Mouse (Mus musculus) limb, embryonic 15.5 days (tissue): ENCODE measurements around the gene Tmem106c. TPM values are rescaled to one million over a fixed set of nuclear protein-coding genes. Genes with fewer than 3 reads are reported as not detected.

ENCODE experiments used
- ATAC-seq: fragments of 200-750 bp; cut with Nextera tagmentation; 2 replicates; pipeline ENCODE4 v1.8.0; 2017; ENCODE audit warnings: low read depth, moderate TSS enrichment; ENCODE audit not compliant: insufficient number of reproducible peaks, low FRiP score, low TSS enrichment
- H3K27ac ChIP-seq: fragments of 300-500 bp; sonication (generic); 2 replicates; pipeline ENCODE4 v1.5.1; 2015; ENCODE audit warnings: moderate library complexity, mild to moderate bottlenecking, inconsistent platforms
- H3K27me3 ChIP-seq: fragments of 300-500 bp; sonication (generic); 2 replicates; pipeline ENCODE4 v1.6.1; 2015; ENCODE audit warnings: inconsistent platforms
- H3K36me3 ChIP-seq: fragments of 300-500 bp; sonication (generic); 2 replicates; pipeline ENCODE4 v1.6.1; 2015; ENCODE audit warnings: inconsistent platforms
- H3K4me1 ChIP-seq: fragments of 300-500 bp; sonication (generic); 2 replicates; pipeline ENCODE4 v1.6.1; 2015; ENCODE audit warnings: inconsistent platforms
- H3K4me2 ChIP-seq: fragments of 300-500 bp; sonication (generic); 2 replicates; pipeline ENCODE4 v1.6.1; 2015; ENCODE audit warnings: mild to moderate bottlenecking, inconsistent platforms
- H3K4me3 ChIP-seq: fragments of 300-500 bp; sonication (generic); 2 replicates; pipeline ENCODE4 v1.5.1; 2015; ENCODE audit warnings: mild to moderate bottlenecking, inconsistent platforms
- H3K9ac ChIP-seq: fragments of 300-500 bp; sonication (generic); 2 replicates; pipeline ENCODE4 v1.6.1; 2015; ENCODE audit warnings: inconsistent platforms
- H3K9me3 ChIP-seq: fragments of 300-500 bp; sonication (generic); 2 replicates; pipeline ENCODE4 v1.6.1; 2016; ENCODE audit warnings: inconsistent platforms
- WGBS: fragments of 180-500 bp; shearing (Covaris S2); methylation state at CpG from one replicate; pipeline ENCODE4 v1.1.7; 2015; 5-methylcytosine and 5-hydroxymethylcytosine counted together
- polyA plus RNA-seq: library from polyadenylated mRNA; unstranded; fragments of >200 nt; fragmentation: Nextera tagmentation; extraction: Ambion mirVana; gene quantifications from 2 replicates; pipeline ENCODE4 v1.2.1, GENCODE M21; 2015

Gene Tmem106c
- polyA plus RNA-seq, 1 experiment from 2014 or later: 48.8 TPM

DNA sequence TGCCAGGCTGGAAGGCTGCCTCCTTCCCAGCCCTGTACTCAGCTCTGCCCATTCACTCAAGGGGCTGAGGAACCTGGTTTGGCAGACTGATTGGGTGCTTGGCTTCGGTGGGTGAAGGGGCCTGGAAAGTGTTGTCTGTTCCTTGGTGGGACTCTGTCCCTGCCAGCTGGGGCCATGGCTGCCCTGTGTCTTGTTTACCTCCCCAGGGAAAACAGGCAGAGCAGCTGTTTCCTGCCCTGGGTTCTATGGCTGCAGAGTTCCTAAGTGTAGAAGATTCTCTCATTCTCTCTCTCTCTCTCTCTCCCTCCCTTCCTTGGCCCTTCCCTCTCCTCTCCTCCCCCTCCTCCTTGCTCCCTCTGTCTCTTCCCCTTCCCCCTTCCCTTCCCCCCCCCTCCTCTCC lies 8.7 kb upstream of the Tmem106c start:
- Histone ChIP-seq H3K36me3 (no peaks in the 10 kb centered on the region), H3K27ac (no peak overlapping the region), H3K9ac (no peak overlapping the region), H3K4me1 (peaks cover 19% of the 10 kb centered on the region), H3K4me3 (no peak overlapping the region), H3K4me2 (no peak overlapping the region), H3K27me3 (no peaks in the 10 kb centered on the region), H3K9me3 (no peaks in the 10 kb centered on the region)
- no peak for ATAC-seq
- 65% methylated on average over 1 of the region's 1 CpGs for WGBS

DNA sequence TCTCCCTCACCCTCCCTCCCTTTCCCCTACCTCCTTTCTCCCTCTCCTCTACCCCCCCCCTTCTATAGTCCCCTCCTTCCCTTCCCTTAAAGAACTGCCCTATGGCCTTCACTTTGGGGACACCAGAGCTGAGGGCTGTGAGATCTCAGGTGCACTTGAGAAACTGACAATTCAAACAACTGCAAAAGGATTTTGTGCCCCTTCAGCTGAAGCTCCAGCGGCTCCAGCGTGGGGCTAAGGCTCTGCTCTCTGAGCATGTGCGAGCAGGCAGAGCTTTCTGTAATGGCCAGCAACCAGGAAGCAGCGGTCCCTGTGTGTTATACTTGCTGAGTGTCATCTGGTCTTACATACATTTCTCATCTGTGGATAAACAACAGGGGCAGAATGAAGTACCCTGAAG lies 8.3 kb upstream of the Tmem106c start:
- H3K36me3 ChIP-seq: no peaks in the 10 kb centered on the region
- peaks cover 18% of the 10 kb centered on the region for H3K4me1 ChIP-seq
- no peak for ATAC-seq
- WGBS: 22% methylated on average over 4 of the region's 4 CpGs
- no peak overlapping the region for H3K4me3 ChIP-seq
- no peaks in the 10 kb centered on the region for H3K27me3 ChIP-seq
- H3K4me2 ChIP-seq: no peak overlapping the region
- no peak overlapping the region for H3K27ac ChIP-seq
- H3K9ac ChIP-seq: no peak overlapping the region
- no peaks in the 10 kb centered on the region for H3K9me3 ChIP-seq

DNA sequence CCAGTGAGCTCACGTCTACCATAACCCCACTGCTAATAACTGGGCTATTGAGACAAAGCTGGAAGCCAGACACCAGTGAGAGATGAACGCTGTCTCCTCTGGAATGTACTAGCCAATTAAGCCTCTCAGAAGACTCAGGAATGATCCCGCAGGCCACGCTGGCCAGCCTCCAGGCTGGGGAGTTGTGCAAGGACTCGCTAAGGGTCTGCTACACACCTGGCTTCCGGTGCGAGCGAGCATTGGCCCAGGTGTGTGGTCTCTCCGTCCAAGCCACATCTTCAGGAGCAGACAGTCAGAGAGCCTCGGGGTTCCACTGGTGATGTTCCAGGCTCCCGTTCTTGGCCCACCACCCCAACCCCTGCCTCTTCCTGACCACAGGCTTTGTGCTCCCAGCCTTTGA lies 7.6 kb upstream of the Tmem106c start:
- no peak overlapping the region for H3K27ac ChIP-seq

DNA sequence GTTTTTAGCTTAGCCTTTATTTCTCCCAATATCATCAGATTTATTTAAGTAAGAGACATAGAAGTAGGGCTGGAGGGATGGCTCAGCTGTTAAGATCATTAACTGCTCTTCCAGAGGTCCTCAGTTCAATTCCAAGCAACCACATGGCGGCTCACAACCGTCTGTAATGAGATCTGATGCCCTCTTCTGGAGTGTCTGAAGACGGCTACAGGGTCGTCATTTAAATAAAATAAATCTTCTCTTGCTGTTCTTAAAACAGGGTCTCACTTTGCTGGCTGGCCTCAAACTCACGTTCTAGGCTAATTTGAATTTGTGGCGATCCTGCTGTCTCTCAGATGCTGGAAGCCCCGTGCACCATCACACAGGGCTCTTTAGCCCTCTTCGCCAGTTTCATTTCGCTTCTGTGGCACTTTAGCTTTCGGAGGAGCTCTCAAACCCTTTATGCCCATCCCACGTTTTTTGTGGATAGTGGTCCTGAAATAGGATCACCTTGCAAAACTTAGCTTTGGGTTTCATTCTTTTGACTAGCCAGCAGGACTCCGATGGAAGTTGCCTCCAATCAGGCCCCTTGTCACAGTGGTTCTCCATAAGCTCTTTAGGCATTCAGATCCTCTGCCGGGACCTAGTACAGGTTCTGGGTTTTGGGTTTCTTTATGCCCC lies 541 bp upstream of the Tmem106c start:
- Histone ChIP-seq H3K4me1 (peaks cover 11% of the 10 kb centered on the region), H3K36me3 (peaks cover 4% of the 10 kb centered on the region; the same call in 1 of the 2 replicates), H3K9ac (peak overlapping the region; percentile 43), H3K9me3 (no peaks in the 10 kb centered on the region), H3K4me2 (peak overlapping the region; percentile 80), H3K27ac (peak overlapping the region; percentile 67), H3K4me3 (peak overlapping the region; percentile 70), H3K27me3 (no peaks in the 10 kb centered on the region)
- WGBS: 12% methylated on average over 13 of the region's 13 CpGs
- no peak for ATAC-seq

More for the DNA sequence above, 7.6 kb upstream of the Tmem106c start:
- H3K9me3 ChIP-seq: no peaks in the 10 kb centered on the region
- peaks cover 18% of the 10 kb centered on the region for H3K4me1 ChIP-seq
- no peak overlapping the region for H3K4me3 ChIP-seq
- ATAC-seq: no peak
- no peaks in the 10 kb centered on the region for H3K36me3 ChIP-seq
- H3K9ac ChIP-seq: no peak overlapping the region
- 50% methylated on average over 11 of the region's 11 CpGs for WGBS
- H3K4me2 ChIP-seq: no peak overlapping the region
- no peaks in the 10 kb centered on the region for H3K27me3 ChIP-seq

DNA sequence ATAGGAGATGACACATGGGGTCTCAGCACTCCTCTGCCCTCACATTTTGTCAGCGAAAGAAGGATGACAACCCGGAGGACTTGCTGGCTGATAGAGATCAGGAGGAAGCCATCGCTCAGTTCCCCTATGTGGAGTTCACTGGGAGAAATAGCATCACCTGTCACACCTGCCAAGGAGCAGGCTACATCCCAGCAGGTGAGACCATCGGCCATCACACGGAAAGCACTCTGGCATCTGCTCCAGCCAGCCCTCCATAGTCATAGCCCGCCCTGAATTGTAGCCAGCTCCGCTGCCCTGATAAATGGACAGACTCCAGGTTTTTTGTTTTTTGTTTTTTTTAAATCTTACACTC lies 812 bp downstream of the Tmem106c start:
- no peaks in the 10 kb centered on the region for H3K9me3 ChIP-seq
- H3K27ac ChIP-seq: no peak overlapping the region
- peak overlapping the region; percentile 70 for H3K4me3 ChIP-seq
- peak overlapping the region; percentile 74 for H3K9ac ChIP-seq
- WGBS: 23% methylated on average over 7 of the region's 7 CpGs
- H3K4me2 ChIP-seq: peak overlapping the region; percentile 80
- H3K4me1 ChIP-seq: peaks cover 11% of the 10 kb centered on the region
- ATAC-seq: no peak
- H3K27me3 ChIP-seq: no peaks in the 10 kb centered on the region
- H3K36me3 ChIP-seq: peaks cover 4% of the 10 kb centered on the region; the same call in 1 of the 2 replicates

DNA sequence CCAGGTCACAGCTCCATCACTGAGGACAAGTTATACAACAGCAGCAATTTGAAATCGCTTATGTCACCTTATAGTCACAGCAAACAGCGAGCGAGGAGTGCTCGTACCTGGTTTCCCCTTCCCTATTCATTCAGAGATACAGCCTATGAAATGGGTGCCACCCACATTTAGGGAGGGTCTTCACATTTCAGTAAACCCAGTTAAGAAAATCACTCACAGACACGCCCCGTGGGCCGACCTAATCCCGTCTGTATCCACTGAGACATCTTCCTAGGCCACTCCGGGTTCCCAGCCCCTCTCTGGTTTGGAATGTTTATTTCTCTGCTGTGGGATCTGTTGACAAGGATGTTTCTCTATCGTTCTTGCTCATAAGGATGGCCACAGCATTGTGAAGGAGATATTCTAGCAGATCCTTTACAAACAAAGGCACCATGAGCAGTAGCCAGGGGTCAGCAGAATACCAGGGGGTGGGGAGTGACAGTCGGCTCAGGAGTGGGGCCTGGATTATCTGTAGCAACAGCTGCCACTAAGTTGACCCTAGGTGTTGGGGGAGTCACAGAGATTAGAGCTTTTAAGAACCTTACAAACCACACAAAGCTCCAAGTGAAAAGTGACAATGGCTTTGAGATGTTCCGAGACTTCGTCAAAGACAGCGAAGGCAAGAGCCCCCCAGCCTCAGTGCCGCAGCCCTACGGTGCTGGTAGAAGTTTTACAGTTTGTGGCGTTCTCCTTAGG lies 1.5 kb downstream of the Tmem106c start:
- Histone ChIP-seq H3K9me3 (no peaks in the 10 kb centered on the region), H3K4me3 (no peak overlapping the region), H3K36me3 (peaks cover 4% of the 10 kb centered on the region; the same call in 1 of the 2 replicates), H3K27ac (no peak overlapping the region), H3K4me1 (peaks cover 15% of the 10 kb centered on the region), H3K27me3 (no peaks in the 10 kb centered on the region), H3K9ac (no peak overlapping the region), H3K4me2 (peak overlapping the region; percentile 80; the same call in 1 of the 2 replicates)
- WGBS: 73% methylated on average over 17 of the region's 17 CpGs
- no peak for ATAC-seq

DNA sequence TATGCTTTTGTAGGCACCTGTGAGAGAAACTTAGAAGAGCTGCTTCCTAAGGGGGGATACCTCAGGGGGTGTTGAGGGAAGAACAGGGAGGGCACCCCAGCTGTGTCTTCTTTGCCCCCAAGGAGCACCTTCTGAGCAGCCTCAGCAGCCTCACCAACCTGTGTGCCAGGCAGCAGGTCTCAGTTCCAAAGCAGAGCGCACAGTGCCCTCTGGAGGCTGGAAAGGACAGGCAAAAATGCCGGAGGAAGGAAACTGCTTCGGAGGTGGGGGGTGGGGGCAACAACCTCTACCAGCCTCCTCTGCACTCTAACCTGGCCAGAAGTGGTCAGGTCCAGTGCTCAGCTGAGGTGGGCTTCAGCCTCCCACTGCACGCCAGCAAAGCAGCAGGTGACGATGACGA lies 6.3 kb downstream of the Tmem106c start:
- peaks cover 12% of the 10 kb centered on the region for H3K4me1 ChIP-seq
- ATAC-seq: no peak
- no peaks in the 10 kb centered on the region for H3K27me3 ChIP-seq
- no peaks in the 10 kb centered on the region for H3K9me3 ChIP-seq
- H3K27ac ChIP-seq: no peak overlapping the region
- peaks cover 4% of the 10 kb centered on the region; the same call in 1 of the 2 replicates for H3K36me3 ChIP-seq
- H3K9ac ChIP-seq: no peak overlapping the region
- no peak overlapping the region for H3K4me3 ChIP-seq
- no peak overlapping the region for H3K4me2 ChIP-seq
- WGBS: 43% methylated on average over 6 of the region's 6 CpGs

DNA sequence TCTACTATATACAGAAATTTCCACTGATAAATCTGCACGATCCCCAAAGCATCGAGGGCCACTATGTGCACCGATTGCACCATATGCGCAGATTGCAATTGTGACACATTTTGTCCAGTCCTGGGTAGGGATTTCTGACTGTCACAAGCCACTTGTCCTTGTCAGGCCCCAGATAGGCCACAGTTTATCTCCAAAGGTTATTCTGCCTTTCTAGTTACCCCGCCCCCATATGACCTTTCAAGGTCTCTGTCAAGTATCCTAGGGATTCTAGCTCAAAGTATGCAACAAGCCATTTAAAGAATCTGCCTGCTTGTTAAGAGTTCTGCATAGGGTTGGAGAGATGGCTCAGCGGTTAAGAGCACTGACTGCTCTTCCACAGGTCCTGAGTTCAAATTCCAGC lies 8.6 kb downstream of the Tmem106c start:
- 93% methylated on average over 6 of the region's 6 CpGs for WGBS
- peaks cover 21% of the 10 kb centered on the region for H3K36me3 ChIP-seq

DNA sequence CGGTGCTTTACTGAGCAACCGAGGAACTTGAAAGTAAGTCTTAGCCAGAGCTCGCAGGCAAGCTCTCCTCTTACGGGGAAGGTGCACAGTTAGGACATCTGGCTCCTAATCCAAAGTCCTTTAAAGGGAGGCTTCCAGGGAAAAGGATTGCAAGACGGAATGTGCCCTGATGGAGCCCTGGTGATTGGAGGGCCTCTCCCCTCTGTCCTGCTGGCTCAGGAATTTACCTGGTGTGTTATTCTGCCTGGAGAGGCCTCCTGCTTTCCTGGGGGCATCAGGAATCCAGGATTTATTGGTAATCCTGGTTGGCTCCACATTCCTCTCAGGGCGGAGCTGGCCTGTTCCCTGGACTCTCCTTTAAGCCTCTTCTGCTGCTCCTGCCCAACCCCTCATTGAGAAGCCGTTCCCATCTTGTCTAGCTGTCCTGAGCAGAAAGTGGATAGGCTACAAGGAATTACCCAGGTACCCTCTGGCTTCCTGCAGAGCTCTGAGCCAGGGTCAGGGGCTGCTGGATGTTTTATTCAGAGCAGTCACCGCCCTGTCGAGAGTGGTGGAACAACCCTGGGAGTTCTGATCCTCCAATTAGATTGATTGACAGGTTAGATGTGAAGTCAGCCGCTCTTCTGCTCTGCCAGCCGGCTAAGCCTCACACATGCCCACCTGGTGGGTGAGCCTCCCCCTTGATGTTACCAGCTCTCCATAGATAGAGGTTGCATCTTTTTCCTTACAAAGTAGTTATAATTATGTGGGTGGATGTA lies 9.4 kb downstream of the Tmem106c start:
- H3K27ac ChIP-seq: 0 out of 2 replicates have a peak overlapping the region, but pooled peaks have one; percentile 0
- H3K4me3 ChIP-seq: no peak overlapping the region
- whole genome bisulfite sequencing: 29% methylated on average over 11 of the region's 11 CpGs
- H3K4me2 ChIP-seq: no peak overlapping the region
- H3K36me3 ChIP-seq: peaks cover 25% of the 10 kb centered on the region
- peaks cover 9% of the 10 kb centered on the region for H3K4me1 ChIP-seq
- ATAC-seq: 0 out of 2 replicates have a peak, but pooled peaks have one; percentile 11
- no peak overlapping the region for H3K9ac ChIP-seq
- H3K27me3 ChIP-seq: no peaks in the 10 kb centered on the region
- no peaks in the 10 kb centered on the region for H3K9me3 ChIP-seq

More for the DNA sequence above, 8.6 kb downstream of the Tmem106c start:
- no peak for ATAC-seq
- Histone ChIP-seq H3K4me1 (peaks cover 9% of the 10 kb centered on the region), H3K27me3 (no peaks in the 10 kb centered on the region), H3K4me2 (no peak overlapping the region), H3K9me3 (no peaks in the 10 kb centered on the region), H3K27ac (no peak overlapping the region), H3K9ac (no peak overlapping the region), H3K4me3 (no peak overlapping the region)

DNA sequence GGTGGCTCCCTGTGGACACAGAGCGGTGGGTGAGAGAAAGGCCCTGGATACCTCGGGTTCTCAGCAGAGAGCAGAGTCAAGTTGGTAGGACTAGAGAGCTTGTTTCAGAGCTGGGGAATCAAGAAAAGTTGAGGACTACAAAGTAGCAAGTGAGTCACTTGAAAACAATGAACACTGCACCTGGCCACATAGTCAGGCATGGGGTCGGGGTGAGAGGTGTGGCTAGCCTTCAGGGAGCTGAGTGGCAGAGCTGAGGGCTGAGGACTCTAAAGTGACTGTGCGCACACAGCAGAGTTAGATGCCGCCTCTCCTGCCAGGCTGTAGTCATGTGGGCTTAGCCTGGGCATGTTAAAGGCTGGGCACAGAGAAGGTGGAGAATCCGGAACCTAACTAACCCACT lies 17.6 kb downstream of the Tmem106c start:
- Histone ChIP-seq H3K4me1 (no peaks in the 10 kb centered on the region), H3K27ac (peak overlapping the region; percentile 80), H3K9ac (no peak overlapping the region), H3K4me2 (no peak overlapping the region), H3K27me3 (no peaks in the 10 kb centered on the region), H3K9me3 (no peaks in the 10 kb centered on the region), H3K36me3 (peaks cover 94% of the 10 kb centered on the region), H3K4me3 (no peak overlapping the region)
- 86% methylated on average over 6 of the region's 6 CpGs for WGBS
- no peak for ATAC-seq

DNA sequence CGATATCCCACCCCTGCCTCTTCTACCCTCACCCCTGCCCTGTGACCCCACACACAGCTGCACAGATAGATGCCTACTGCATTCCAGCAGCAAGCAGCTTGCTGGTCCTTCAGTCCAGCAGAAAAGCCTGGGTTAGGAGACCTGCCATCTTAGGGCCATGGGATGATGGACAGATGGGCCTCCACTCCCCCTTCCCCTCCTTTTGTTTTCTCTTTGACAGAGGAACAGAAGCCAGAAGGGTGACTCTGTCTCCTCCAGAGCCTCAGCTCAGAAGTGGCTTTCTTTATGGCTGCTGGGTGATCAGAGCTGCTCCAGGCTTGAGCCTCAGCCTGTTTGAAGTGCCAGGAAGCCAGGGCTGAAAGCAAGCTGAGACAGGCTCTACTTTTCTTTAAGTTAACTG lies 25.5 kb downstream of the Tmem106c start:
- Histone ChIP-seq H3K9ac (no peak overlapping the region), H3K4me1 (peaks cover 39% of the 10 kb centered on the region), H3K4me2 (no peak overlapping the region), H3K27ac (peak overlapping the region; percentile 80), H3K27me3 (no peaks in the 10 kb centered on the region), H3K9me3 (no peaks in the 10 kb centered on the region), H3K4me3 (no peak overlapping the region), H3K36me3 (peaks cover 49% of the 10 kb centered on the region)
- 29% methylated on average over 1 of the region's 1 CpGs for WGBS
- ATAC-seq: no peak

DNA sequence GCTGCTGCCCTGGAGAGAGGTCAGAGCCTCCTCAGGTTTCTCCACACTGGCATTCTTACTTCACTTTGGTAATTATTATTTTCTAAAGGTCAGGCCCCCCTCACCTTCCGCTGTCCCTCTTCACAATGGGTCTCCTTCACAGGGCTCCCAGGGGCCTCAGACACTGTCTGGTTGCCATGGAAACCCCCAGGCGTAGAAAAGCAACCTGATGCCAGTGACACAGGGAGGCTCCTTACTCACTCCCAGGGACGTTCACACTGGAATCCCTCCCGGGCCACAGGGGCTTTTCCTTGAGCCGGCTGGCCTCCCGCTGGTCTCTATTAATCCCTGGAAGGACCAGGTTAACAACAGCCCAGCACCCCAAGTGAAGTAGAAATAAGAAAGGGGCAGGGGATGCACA lies 26.1 kb downstream of the Tmem106c start:
- Histone ChIP-seq H3K27me3 (no peaks in the 10 kb centered on the region), H3K9ac (no peak overlapping the region), H3K27ac (peak overlapping the region; percentile 80), H3K4me2 (no peak overlapping the region), H3K9me3 (no peaks in the 10 kb centered on the region), H3K4me3 (no peak overlapping the region), H3K4me1 (peaks cover 39% of the 10 kb centered on the region), H3K36me3 (peaks cover 47% of the 10 kb centered on the region)
- WGBS: 4% methylated on average over 6 of the region's 6 CpGs
- ATAC-seq: no peak
